Mouse (Mus musculus) Patski (cell line): ENCODE measurements around the gene Capn3. TPM values are rescaled to one million over a fixed set of nuclear protein-coding genes. Genes with fewer than 3 reads are reported as not detected.

Experiments used
- ATAC-seq: fragments of 100-300 bp; one replicate; pipeline ENCODE4 v1.8.0; 2021
- CTCF ChIA-PET: fragments of 350-600 bp; sonication (Branson Sonifier 250); formaldehyde crosslinking; loops from one replicate; lab custom pipeline; 2022; ENCODE audit warnings: inconsistent platforms; lab: Charles Lee
- POLR2A ChIA-PET: fragments of 350-600 bp; sonication (Branson Sonifier 250); formaldehyde crosslinking; loops from one replicate; lab custom pipeline; 2022; ENCODE audit warnings: antibody characterized with exemption, inconsistent platforms; lab: Charles Lee
- DNase-seq: peaks from one replicate; pipeline ENCODE4 v3.0.0-alpha.2; 2011; ENCODE audit warnings: low read depth, low spot score
- H3K27me3 ChIP-seq: fragments of 371-371 bp; one replicate; pipeline ENCODE4 v1.5.1; 2021
- CTCF ChIP-seq: fragments of 100-300 bp; IDR thresholded peaks from one replicate; pipeline ENCODE4 v1.5.1; 2021
- in situ Hi-C: fragments of 300-500 bp; cut with MboI; formaldehyde crosslinking; loops from 3 replicates; pipeline ENCODE4 v1.11.1; 2018; ENCODE audit warnings: low pct_unique_long_range_greater_than_20kb, mixed read lengths
- polyA plus RNA-seq: library from polyadenylated mRNA; unstranded; gene quantifications from one replicate; pipeline ENCODE4 v1.2.3, GENCODE M21; 2021

Capn3 gene
- polyA plus RNA-seq, 1 experiment from 2014 or later: not detected

GRCm38 (mm10) chr2:120460216-120460615 is 4.4 kb downstream of the Capn3 start:
- no peaks in the 10 kb centered on the region for H3K27me3 ChIP-seq
- DNase-seq: no peak
- in situ Hi-C loops: loop anchor here (25.0 kb wide), 1 partner anchor 627 kb away; the partner anchor contains the start of gene Tgm5
- no peak for ATAC-seq
- ChIA-PET POLR2A (no interaction called here), CTCF (interaction anchor here (1.3 to 1.4 kb wide), 2 partner anchors 19 to 29 kb away, joined by 3 read pairs; no protein-coding TSS in a partner anchor)
- no peak for TF ChIP-seq CTCF

- in situ Hi-C loops: loop anchor here (25.0 kb wide), 1 partner anchor 624 kb away; the partner anchor contains the start of gene Tgm5
- no peak for TF ChIP-seq CTCF
- H3K27me3 ChIP-seq: no peaks in the 10 kb centered on the region
- ChIA-PET CTCF (interaction anchor here (0.6 to 1.7 kb wide), 2 partner anchors 15 to 17 kb away, joined by 3 to 5 read pairs; no protein-coding TSS in a partner anchor), POLR2A (no interaction called here)
- DNase-seq (no peak), ATAC-seq (no peak)
These were observed 7.5 kb downstream of the Capn3 start for GRCm38 (mm10) chr2:120463328-120463727.

GRCm38 (mm10) chr2:120464091-120464490 is 8.3 kb downstream of the Capn3 start:
- no peaks in the 10 kb centered on the region for H3K27me3 ChIP-seq
- no peak for DNase-seq
- ChIA-PET CTCF (interaction anchor here (1.7 kb wide), 1 partner anchor 14 kb away, joined by 5 read pairs; no protein-coding TSS in a partner anchor), POLR2A (no interaction called here)
- TF ChIP-seq CTCF: no peak
- ATAC-seq: no peak
- in situ Hi-C loops: loop anchor here (25.0 kb wide), 1 partner anchor 623 kb away; the partner anchor contains the start of gene Tgm5

- no peaks in the 10 kb centered on the region for H3K27me3 ChIP-seq
- in situ Hi-C loops: loop anchor here (25.0 kb wide), 1 partner anchor 622 kb away; the partner anchor contains the start of gene Tgm5
- ChIA-PET CTCF (no interaction called here), POLR2A (no interaction called here)
- ATAC-seq (no peak), DNase-seq (no peak)
- no peak for TF ChIP-seq CTCF
These were observed 9.0 kb downstream of the Capn3 start for GRCm38 (mm10) chr2:120464732-120465396.

- no peak for ATAC-seq
- POLR2A ChIA-PET: no interaction called here
- CTCF ChIA-PET: no interaction called here
These were observed 9.6 kb downstream of the Capn3 start for GRCm38 (mm10) chr2:120465397-120465785.

GRCm38 (mm10) chr2:120468011-120468410 is 12.2 kb downstream of the Capn3 start:
- in situ Hi-C loops: loop anchor here (25.0 kb wide), 1 partner anchor 619 kb away; the partner anchor contains the start of gene Tgm5
- POLR2A ChIA-PET: no interaction called here

More at GRCm38 (mm10) chr2:120465397-120465785, 9.6 kb downstream of the Capn3 start:
- TF ChIP-seq CTCF: no peak
- DNase-seq: no peak
- no peaks in the 10 kb centered on the region for H3K27me3 ChIP-seq
- in situ Hi-C loops: loop anchor here (25.0 kb wide), 1 partner anchor 622 kb away; the partner anchor contains the start of gene Tgm5

GRCm38 (mm10) chr2:120469220-120469619 is 13.4 kb downstream of the Capn3 start:
- ATAC-seq (no peak), DNase-seq (no peak)
- H3K27me3 ChIP-seq: no peaks in the 10 kb centered on the region
- ChIA-PET POLR2A (interaction anchor here (0.6 to 0.9 kb wide), 2 partner anchors 14 to 165 kb away, joined by 3 to 4 read pairs; no protein-coding TSS in a partner anchor), CTCF (interaction anchor here (2.1 kb wide), 1 partner anchor 10 kb away, joined by 7 read pairs; no protein-coding TSS in a partner anchor)
- in situ Hi-C loops: loop anchor here (25.0 kb wide), 1 partner anchor 618 kb away; the partner anchor contains the start of gene Tgm5
- no peak for TF ChIP-seq CTCF

More at GRCm38 (mm10) chr2:120468011-120468410, 12.2 kb downstream of the Capn3 start:
- CTCF ChIA-PET: interaction anchor here (2.1 kb wide), 1 partner anchor 11 kb away, joined by 7 read pairs; no protein-coding TSS in a partner anchor
- no peak for TF ChIP-seq CTCF
- ATAC-seq: no peak
- DNase-seq: no peak
- no peaks in the 10 kb centered on the region for H3K27me3 ChIP-seq

GRCm38 (mm10) chr2:120469715-120470114 is 13.9 kb downstream of the Capn3 start:
- TF ChIP-seq CTCF: no peak
- ATAC-seq (no peak), DNase-seq (no peak)
- CTCF ChIA-PET: interaction anchor here (2.1 kb wide), 1 partner anchor 9 kb away, joined by 7 read pairs; no protein-coding TSS in a partner anchor
- no peaks in the 10 kb centered on the region for H3K27me3 ChIP-seq
- in situ Hi-C loops: loop anchor here (5.0 to 25.0 kb wide), 3 partner anchors 203 to 618 kb away; partner anchors contain the start of gene Tgm5
- POLR2A ChIA-PET: interaction anchor here (0.8 to 0.9 kb wide), 2 partner anchors 14 to 24 kb away, joined by 3 to 4 read pairs; no protein-coding TSS in a partner anchor

- in situ Hi-C loops: loop anchor here (5.0 to 25.0 kb wide), 3 partner anchors 201 to 616 kb away; partner anchors contain the start of gene Tgm5
- POLR2A ChIA-PET: no interaction called here
- CTCF ChIA-PET: no interaction called here
- no peak for TF ChIP-seq CTCF
- H3K27me3 ChIP-seq: no peaks in the 10 kb centered on the region
- DNase-seq (no peak), ATAC-seq (no peak)
These were observed 15.0 kb downstream of the Capn3 start for GRCm38 (mm10) chr2:120470856-120471255.

GRCm38 (mm10) chr2:120476277-120477087 is 20.7 kb downstream of the Capn3 start:
- no peak for ATAC-seq

More at GRCm38 (mm10) chr2:120476277-120477087, 20.7 kb downstream of the Capn3 start:
- in situ Hi-C loops: loop anchor here (10.0 kb wide), 1 partner anchor 388 kb away; no protein-coding TSS in a partner anchor
- no peak for TF ChIP-seq CTCF
- CTCF ChIA-PET: interaction anchor here (0.8 kb wide), 1 partner anchor 194 kb away, joined by 3 read pairs; no protein-coding TSS in a partner anchor
- POLR2A ChIA-PET: no interaction called here
- no peaks in the 10 kb centered on the region for H3K27me3 ChIP-seq
- DNase-seq: no peak
